Mouse (Mus musculus) liver, embryonic 11.5 days (tissue): ENCODE data around the gene Rassf6. TPM values are rescaled to one million over a fixed set of nuclear protein-coding genes. Genes with fewer than 3 reads are reported as not detected.
A peak's percentile ranks its signal among the peaks of the same experiment; 100 is the strongest.

Source experiments
- ATAC-seq: fragments of 200-750 bp; cut with Nextera tagmentation; replicated peaks from 2 replicates; pipeline ENCODE4 v1.8.0; 2017; ENCODE audit warnings: moderate number of reproducible peaks, mild to moderate bottlenecking, moderate TSS enrichment, moderate library complexity; ENCODE audit not compliant: low FRiP score
- DNase-seq: peaks from one replicate; pipeline ENCODE4 v3.0.0-alpha.2; 2017; ENCODE audit warnings: low spot score
- H3K27ac ChIP-seq: fragments of 300-500 bp; sonication (generic); 2 replicates; pipeline ENCODE4 v1.5.1; 2014; ENCODE audit warnings: mild to moderate bottlenecking, low read depth, low read length, control low read depth
- H3K27me3 ChIP-seq: fragments of 300-500 bp; sonication (generic); replicated peaks from 2 replicates; pipeline ENCODE4 v1.6.1; 2014; ENCODE audit warnings: low read length, mixed read lengths; ENCODE audit not compliant: control insufficient read depth, insufficient read depth
- H3K36me3 ChIP-seq: fragments of 300-500 bp; sonication (generic); 2 replicates; pipeline ENCODE4 v1.6.1; 2014; ENCODE audit warnings: mild to moderate bottlenecking, low read length, moderate library complexity, mixed read lengths; ENCODE audit not compliant: control insufficient read depth, insufficient read depth
- H3K4me1 ChIP-seq: fragments of 300-500 bp; sonication (generic); replicated peaks from 2 replicates; pipeline ENCODE4 v1.6.1; 2014; ENCODE audit warnings: low read length, mixed read lengths; ENCODE audit not compliant: control insufficient read depth, insufficient read depth
- H3K4me2 ChIP-seq: fragments of 300-500 bp; sonication (generic); 2 replicates; pipeline ENCODE4 v1.6.1; 2014; ENCODE audit warnings: mild to moderate bottlenecking, control low read depth, moderate library complexity
- H3K4me3 ChIP-seq: fragments of 300-500 bp; sonication (generic); 2 replicates; pipeline ENCODE4 v1.5.1; 2014; ENCODE audit warnings: low read depth, low read length, control low read depth
- H3K9ac ChIP-seq: fragments of 300-500 bp; sonication (generic); 2 replicates; pipeline ENCODE4 v1.6.1; 2014; ENCODE audit warnings: low read depth, low read length, control low read depth
- H3K9me3 ChIP-seq: fragments of 300-500 bp; sonication (generic); 2 replicates; pipeline ENCODE4 v1.6.1; 2016; ENCODE audit warnings: low read length, inconsistent platforms, mixed read lengths; ENCODE audit not compliant: control insufficient read depth
- WGBS: fragments of 180-500 bp; shearing (Covaris S2); extraction: QIAGEN DNeasy Blood & Tissue Kit; methylation state at CpG from one replicate; pipeline ENCODE4 v1.1.7; 2014; 5-methylcytosine and 5-hydroxymethylcytosine counted together
- polyA plus RNA-seq: library from polyadenylated mRNA; unstranded; fragments of >200 nt; fragmentation: Nextera tagmentation; extraction: Ambion mirVana; gene quantifications from 2 replicates; pipeline ENCODE4 v1.2.1, GENCODE M21; 2014

The Rassf6 gene
- polyA plus RNA-seq: 6.2 and 6.3 TPM in 2 replicates

DNA sequence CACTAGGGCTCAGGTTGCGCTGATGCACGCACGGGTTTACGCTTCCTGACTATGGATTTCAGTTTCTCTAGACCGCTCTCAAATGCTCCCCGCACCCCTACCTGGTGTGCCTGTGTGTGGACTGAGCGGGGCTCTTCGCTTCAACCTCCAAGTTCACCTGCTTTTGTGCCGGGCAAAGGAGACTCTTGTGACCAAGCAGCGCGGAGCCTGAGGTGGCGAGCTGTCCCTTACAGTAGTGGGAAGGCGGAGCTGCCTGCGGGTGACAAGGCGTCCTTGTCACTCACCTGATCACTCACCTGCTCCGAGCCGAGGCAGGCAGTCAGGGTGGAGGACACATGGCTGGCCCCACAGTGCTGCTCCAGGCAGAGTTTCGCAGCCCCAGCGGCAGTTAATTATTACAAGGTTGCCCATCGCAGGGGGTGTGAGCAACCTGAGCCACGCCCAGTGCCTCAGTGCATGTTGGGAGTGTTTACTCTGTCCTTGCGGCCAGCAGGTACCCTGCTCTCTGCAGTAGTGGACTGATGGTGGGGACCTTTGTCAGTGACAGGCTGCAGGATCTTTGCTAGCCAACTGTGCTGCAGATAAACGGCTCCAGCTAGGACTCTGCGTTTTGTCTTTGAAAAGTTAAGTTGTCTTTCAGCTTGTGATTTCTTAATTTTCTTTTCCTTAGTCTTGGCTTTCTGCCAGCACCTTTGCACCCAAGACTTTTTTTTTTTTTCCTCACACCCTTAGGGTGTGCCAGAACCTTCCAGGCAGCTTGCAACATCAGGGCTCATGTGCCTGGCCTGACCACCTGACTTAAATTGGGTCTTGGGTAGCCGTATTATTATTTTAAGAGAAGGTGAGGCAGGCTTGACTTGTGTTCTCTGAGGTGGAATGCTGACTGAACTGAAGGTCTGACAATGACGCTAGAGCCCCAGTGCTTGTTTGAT, at the start of gene Rassf6:
TSS of gene Rassf6 (minus strand) at position 372 of the 932 bp plus-strand sequence.
- peaks cover 3% of the 10 kb centered on the region for H3K4me1 ChIP-seq
- ATAC-seq: peak; percentile 88
- H3K27ac ChIP-seq: peak within 1 kb of the TSS; percentile 2; the same call in 1 of the 2 replicates
- WGBS: 12% methylated on average over 26 of the region's 26 CpGs
- H3K36me3 ChIP-seq: no peaks in the 10 kb centered on the region
- DNase-seq: peak; percentile 59
- H3K9ac ChIP-seq: peak within 1 kb of the TSS; percentile 48
- H3K4me3 ChIP-seq: peak within 1 kb of the TSS; percentile 52
- peak within 1 kb of the TSS; percentile 83 for H3K4me2 ChIP-seq
- H3K27me3 ChIP-seq: no peaks in the 10 kb centered on the region
- no peaks in the 10 kb centered on the region for H3K9me3 ChIP-seq

DNA sequence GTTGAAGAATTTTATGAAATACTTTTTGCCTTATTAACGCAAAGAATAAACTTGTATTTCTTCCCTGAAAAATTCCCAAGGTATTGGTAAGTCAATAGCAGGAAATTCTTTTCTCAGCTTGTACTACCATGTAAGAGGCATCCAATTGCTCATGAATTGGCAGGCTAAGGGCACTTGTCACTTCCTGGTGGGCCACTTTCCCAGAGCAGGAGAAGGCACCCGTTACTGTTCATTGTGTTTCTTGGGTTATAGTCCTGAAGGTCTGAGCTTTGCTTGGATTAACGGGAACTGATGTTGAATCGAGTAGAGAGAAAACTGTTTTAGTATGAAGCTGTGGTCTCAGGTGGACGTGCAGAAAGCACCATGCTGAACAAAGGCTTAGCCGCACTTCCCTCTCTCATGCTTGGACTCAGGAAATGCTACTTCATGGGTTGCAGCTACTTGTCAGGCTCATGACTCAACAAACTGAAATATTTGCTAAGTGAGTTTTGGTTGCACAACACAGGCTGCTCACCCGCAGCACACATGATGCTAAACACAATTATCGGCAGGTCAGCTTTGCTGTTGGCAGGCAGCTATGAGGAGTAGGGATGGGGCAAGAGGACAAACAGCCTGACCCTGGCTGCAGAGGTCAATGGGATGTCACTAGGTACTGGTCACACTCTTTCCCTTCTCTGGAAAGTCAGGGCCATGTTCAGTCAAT, 49.1 kb upstream of the Rassf6 start:
- H3K4me1 ChIP-seq: no peaks in the 10 kb centered on the region; the same call in 1 of the 2 replicates
- WGBS: 68% methylated on average over 8 of the region's 8 CpGs
- H3K27me3 ChIP-seq: no peaks in the 10 kb centered on the region
- no peak overlapping the region for H3K27ac ChIP-seq
- H3K4me2 ChIP-seq: no peak overlapping the region
- no peaks in the 10 kb centered on the region for H3K9me3 ChIP-seq
- H3K4me3 ChIP-seq: no peak overlapping the region
- H3K9ac ChIP-seq: no peak overlapping the region
- ATAC-seq: peak; percentile 47; the same call in 1 of the 2 replicates
- DNase-seq: no peak
- no peaks in the 10 kb centered on the region for H3K36me3 ChIP-seq

DNA sequence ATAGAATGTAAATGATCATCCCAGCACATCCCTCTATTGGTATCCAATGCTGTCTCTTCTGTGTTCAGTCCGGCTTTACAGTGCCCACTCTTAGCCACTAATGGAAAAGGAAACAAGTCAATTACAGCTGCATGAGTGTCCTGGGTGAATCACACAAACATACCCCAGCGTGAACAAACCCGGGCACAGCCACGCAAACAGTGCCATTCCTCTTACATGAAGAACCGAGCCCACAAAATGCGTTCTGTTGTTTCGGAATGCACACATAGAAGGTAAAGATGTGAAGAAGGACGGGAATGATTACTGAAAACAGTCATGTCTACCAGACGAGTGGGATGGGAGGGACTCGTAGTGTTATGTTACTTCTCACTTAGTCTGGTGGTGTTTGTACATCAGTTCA, 47.5 kb upstream of the Rassf6 start:
- H3K36me3 ChIP-seq: no peaks in the 10 kb centered on the region
- H3K9me3 ChIP-seq: no peaks in the 10 kb centered on the region
- no peak overlapping the region for H3K27ac ChIP-seq
- no peak overlapping the region for H3K9ac ChIP-seq
- DNase-seq (no peak), ATAC-seq (no peak)
- no peak overlapping the region for H3K4me2 ChIP-seq
- 87% methylated on average over 10 of the region's 10 CpGs for WGBS
- no peaks in the 10 kb centered on the region for H3K27me3 ChIP-seq
- no peak overlapping the region for H3K4me3 ChIP-seq
- no peaks in the 10 kb centered on the region; the same call in 1 of the 2 replicates for H3K4me1 ChIP-seq

DNA sequence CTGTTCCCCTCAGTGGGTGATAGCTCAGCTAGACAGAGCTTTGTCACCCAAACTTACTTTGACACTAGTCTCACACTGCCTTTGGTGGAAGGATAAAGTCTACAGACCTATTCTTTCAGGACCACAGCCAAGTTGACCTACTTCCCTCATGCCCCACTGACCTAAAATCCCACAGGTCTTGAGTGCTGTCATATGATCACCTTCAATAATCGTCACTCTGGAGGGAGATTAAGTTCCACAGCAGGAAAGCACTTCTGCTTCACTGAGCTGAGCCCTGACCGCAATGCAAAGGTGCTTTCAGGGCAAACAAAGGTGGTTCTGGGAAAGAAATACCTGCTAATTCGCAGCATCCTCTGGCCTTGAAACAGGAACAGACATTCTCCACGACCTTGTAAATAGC, 44.5 kb upstream of the Rassf6 start:
- Histone ChIP-seq H3K27me3 (no peaks in the 10 kb centered on the region), H3K9me3 (no peaks in the 10 kb centered on the region), H3K36me3 (no peaks in the 10 kb centered on the region), H3K27ac (no peak overlapping the region), H3K4me2 (no peak overlapping the region), H3K9ac (no peak overlapping the region), H3K4me1 (no peaks in the 10 kb centered on the region; the same call in 1 of the 2 replicates), H3K4me3 (no peak overlapping the region)
- ATAC-seq: no peak
- 63% methylated on average over 4 of the region's 4 CpGs for WGBS
- DNase-seq: no peak

DNA sequence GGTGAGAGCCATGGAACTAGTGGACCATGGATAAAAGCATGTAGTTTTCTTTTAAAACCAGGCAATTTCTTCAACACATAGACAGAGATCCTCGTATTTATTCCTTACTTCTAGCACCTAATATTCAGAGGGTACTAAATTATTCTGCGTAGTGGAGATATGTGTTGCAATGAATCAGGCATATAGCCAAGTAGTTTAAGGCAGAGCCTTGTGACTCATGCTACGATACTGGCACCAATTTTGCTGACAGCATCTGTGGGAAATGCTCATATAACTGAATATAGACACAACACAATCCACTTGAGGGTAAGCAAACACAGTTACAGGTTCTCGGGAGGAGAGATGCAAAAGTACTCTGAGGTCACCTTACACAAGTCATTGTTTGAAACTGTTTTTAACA, 41.4 kb upstream of the Rassf6 start:
- H3K27me3 ChIP-seq: no peaks in the 10 kb centered on the region
- DNase-seq: no peak
- H3K4me2 ChIP-seq: no peak overlapping the region
- no peaks in the 10 kb centered on the region for H3K4me1 ChIP-seq
- H3K9ac ChIP-seq: no peak overlapping the region
- H3K27ac ChIP-seq: no peak overlapping the region
- H3K36me3 ChIP-seq: no peaks in the 10 kb centered on the region
- WGBS: 82% methylated on average over 4 of the region's 4 CpGs
- no peak overlapping the region for H3K4me3 ChIP-seq
- no peak for ATAC-seq
- H3K9me3 ChIP-seq: no peaks in the 10 kb centered on the region

DNA sequence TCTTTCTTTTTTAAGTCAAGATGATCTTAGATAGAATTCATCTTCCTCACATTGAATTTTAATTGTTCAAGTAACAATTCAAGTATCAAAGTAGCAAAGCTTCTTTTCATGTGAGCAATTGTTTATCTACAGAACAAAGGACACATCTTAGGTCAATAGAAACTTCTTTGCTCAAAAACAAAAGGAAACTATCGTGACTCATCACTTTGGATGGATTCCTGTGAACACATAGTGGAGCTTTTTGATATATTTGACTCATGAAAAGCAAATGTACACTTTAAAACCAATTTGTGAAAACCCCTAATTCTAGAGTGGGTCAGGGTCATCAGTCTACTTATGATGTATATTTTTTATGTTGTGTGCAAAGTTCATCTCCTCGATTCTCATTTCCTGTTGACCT, 37.1 kb upstream of the Rassf6 start:
- DNase-seq: no peak
- no peak overlapping the region for H3K4me2 ChIP-seq
- H3K4me3 ChIP-seq: no peak overlapping the region
- no peaks in the 10 kb centered on the region for H3K36me3 ChIP-seq
- H3K9me3 ChIP-seq: no peaks in the 10 kb centered on the region
- WGBS: 80% methylated on average over 2 of the region's 2 CpGs
- no peaks in the 10 kb centered on the region for H3K27me3 ChIP-seq
- H3K27ac ChIP-seq: no peak overlapping the region
- H3K9ac ChIP-seq: no peak overlapping the region
- ATAC-seq: no peak
- no peaks in the 10 kb centered on the region for H3K4me1 ChIP-seq

DNA sequence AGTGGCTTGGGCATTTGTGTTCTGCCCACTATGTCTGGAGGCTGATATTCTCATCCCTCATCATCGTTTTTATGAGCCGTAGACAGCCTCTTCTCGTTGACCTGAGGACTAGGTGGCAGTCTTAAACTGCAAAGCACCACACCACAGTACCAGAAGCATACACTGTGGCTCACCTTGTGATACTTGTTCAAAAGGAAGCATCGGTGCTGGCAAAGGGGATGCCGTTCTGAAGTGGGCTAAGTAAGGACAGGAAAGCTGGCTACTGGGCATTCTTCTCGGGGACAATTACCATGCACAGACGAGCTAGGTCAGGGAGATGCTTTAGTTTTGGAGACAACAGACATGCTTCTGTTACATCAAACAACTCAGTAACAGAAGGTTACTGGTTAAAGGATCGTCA, 21.4 kb upstream of the Rassf6 start:
- Histone ChIP-seq H3K4me3 (no peak overlapping the region), H3K27ac (no peak overlapping the region), H3K4me1 (no peaks in the 10 kb centered on the region), H3K9ac (no peak overlapping the region), H3K27me3 (no peaks in the 10 kb centered on the region), H3K36me3 (no peaks in the 10 kb centered on the region), H3K4me2 (no peak overlapping the region), H3K9me3 (no peaks in the 10 kb centered on the region)
- 67% methylated on average over 8 of the region's 8 CpGs for WGBS
- DNase-seq (no peak), ATAC-seq (no peak)

DNA sequence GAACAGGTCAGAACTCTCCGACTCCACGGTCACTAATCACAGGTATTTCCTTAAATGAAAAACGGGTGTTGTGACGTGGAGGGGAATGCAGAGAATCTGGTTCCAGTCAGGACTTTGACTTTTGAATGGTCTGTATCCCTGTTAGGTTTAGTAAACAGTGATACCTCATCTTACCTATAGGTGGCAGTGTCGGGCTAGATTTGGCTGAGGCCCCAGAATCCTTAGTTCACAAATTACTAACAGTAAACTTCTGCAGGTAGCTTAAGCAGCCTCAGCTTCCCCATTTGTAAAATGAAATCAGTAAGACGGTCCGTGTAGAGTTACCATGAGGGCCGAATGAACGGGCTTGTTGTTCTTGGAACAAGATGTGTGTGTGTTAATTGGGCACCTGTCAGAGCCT, 21.0 kb upstream of the Rassf6 start:
- no peak overlapping the region for H3K9ac ChIP-seq
- H3K4me2 ChIP-seq: no peak overlapping the region
- no peaks in the 10 kb centered on the region for H3K9me3 ChIP-seq
- H3K4me3 ChIP-seq: no peak overlapping the region
- 16% methylated on average over 9 of the region's 9 CpGs for WGBS
- no peak for DNase-seq
- no peaks in the 10 kb centered on the region for H3K4me1 ChIP-seq
- ATAC-seq: peak; percentile 41; the same call in 1 of the 2 replicates
- no peaks in the 10 kb centered on the region for H3K27me3 ChIP-seq
- no peaks in the 10 kb centered on the region for H3K36me3 ChIP-seq
- no peak overlapping the region for H3K27ac ChIP-seq
